Mouse (Mus musculus): ENCODE measurements around the gene Fam241a. TPM values are rescaled to one million over a fixed set of nuclear protein-coding genes. Genes with fewer than 3 reads are reported as not detected.

The Fam241a gene
- polyA plus RNA-seq (2015; fragmentation: Nextera tagmentation; extraction: Ambion mirVana): 12.7 and 15.1 TPM in 2 replicates

DNA sequence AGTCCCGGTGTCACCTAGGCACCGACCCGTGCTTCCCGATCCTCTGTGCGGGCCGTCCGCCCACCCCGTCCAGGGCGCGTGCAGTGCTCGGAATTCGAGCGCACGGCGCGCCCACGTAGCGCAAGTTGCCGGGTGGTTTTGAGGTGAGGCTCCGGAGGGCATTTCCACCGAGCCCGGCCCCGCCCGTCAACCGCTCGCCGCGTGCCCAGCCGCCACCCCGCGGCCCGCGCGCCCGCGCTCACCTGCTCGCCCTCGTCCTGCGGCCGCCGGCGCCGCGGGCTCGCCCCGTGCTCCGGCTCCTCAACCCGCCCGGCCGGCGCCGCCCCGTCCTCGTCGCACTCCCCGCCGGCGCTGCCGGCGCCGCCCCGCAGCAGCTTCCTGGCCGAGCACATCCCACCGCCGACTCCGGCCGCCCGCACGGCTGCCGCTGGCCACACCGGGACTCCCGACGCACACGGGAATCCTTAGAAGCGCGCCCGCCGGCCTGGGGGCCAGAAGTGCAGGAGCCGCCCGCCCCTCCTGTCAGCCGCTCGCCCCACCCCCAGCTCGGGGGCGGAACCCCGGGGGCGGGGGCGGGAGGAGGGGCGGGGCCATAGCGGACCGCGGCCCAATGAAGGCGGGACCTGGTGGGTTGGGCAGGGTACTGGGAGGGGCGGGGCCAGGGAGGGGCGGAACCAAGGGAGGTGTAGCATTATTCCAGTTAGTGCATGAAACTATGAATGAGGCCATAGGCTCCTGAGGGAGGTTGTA, at the start of gene Fam241a:
TSS of gene Fam241a (minus strand) at position 533 of the 750 bp plus-strand sequence.
- ATAC-seq (ENCODE audit: insufficient read depth, low FRiP score): peak; percentile 95
- under 1% methylated on average over 79 of the region's 94 CpGs for WGBS
- no peaks in the 10 kb centered on the region for H3K36me3 ChIP-seq (ENCODE audit: control insufficient read depth, insufficient read depth, low read length)
- H3K27ac ChIP-seq (ENCODE audit: low read length): peak within 1 kb of the TSS; percentile 89
- peak within 1 kb of the TSS; percentile 78 for H3K9ac ChIP-seq (ENCODE audit: low read length)
- peaks cover 7% of the 10 kb centered on the region; the same call in 1 of the 2 replicates for H3K4me1 ChIP-seq (ENCODE audit: control insufficient read depth, insufficient read depth, low read length)
- peak within 1 kb of the TSS; percentile 73 for H3K4me2 ChIP-seq (ENCODE audit: low read depth, low read length)
- no peaks in the 10 kb centered on the region for H3K9me3 ChIP-seq (replicated peaks; ENCODE audit: control insufficient read depth, low read length)
- peak within 1 kb of the TSS; percentile 69 for H3K4me3 ChIP-seq (replicated peaks; ENCODE audit: low read length)
- H3K27me3 ChIP-seq (ENCODE audit: control insufficient read depth, insufficient read depth, low read length): no peaks in the 10 kb centered on the region

GRCm38 (mm10) chr3:127932453-127932852, 36.3 kb upstream of the Fam241a start:
- Histone ChIP-seq H3K9me3 (replicated peaks; ENCODE audit: control insufficient read depth, low read length) (no peaks in the 10 kb centered on the region; the same call in 1 of the 2 replicates), H3K4me1 (ENCODE audit: control insufficient read depth, insufficient read depth, low read length) (peaks cover 7% of the 10 kb centered on the region), H3K4me2 (ENCODE audit: low read depth, low read length) (no peak overlapping the region), H3K9ac (ENCODE audit: low read length) (no peak overlapping the region), H3K27me3 (ENCODE audit: control insufficient read depth, insufficient read depth, low read length) (no peaks in the 10 kb centered on the region), H3K4me3 (replicated peaks; ENCODE audit: low read length) (no peak overlapping the region), H3K27ac (ENCODE audit: low read length) (no peak overlapping the region), H3K36me3 (ENCODE audit: control insufficient read depth, insufficient read depth, low read length) (no peaks in the 10 kb centered on the region)
- ATAC-seq (ENCODE audit: insufficient read depth, low FRiP score): no peak
- WGBS: 88% methylated on average over 11 of the region's 11 CpGs

GRCm38 (mm10) chr3:127930326-127931012, 34.3 kb upstream of the Fam241a start:
- Histone ChIP-seq H3K27me3 (ENCODE audit: control insufficient read depth, insufficient read depth, low read length) (no peaks in the 10 kb centered on the region), H3K36me3 (ENCODE audit: control insufficient read depth, insufficient read depth, low read length) (no peaks in the 10 kb centered on the region), H3K9me3 (replicated peaks; ENCODE audit: control insufficient read depth, low read length) (no peaks in the 10 kb centered on the region), H3K9ac (ENCODE audit: low read length) (no peak overlapping the region; the same call in 1 of the 2 replicates), H3K27ac (ENCODE audit: low read length) (peak overlapping the region; percentile 93), H3K4me2 (ENCODE audit: low read depth, low read length) (peak overlapping the region; percentile 36), H3K4me3 (replicated peaks; ENCODE audit: low read length) (no peak overlapping the region), H3K4me1 (ENCODE audit: control insufficient read depth, insufficient read depth, low read length) (peaks cover 10% of the 10 kb centered on the region)
- WGBS: 66% methylated on average over 9 of the region's 9 CpGs
- ATAC-seq (ENCODE audit: insufficient read depth, low FRiP score): peak; percentile 88

- ATAC-seq (ENCODE audit: insufficient read depth, low FRiP score): peak; percentile 95
- no peaks in the 10 kb centered on the region for H3K36me3 ChIP-seq (ENCODE audit: control insufficient read depth, insufficient read depth, low read length)
- H3K4me3 ChIP-seq (replicated peaks; ENCODE audit: low read length): no peak overlapping the region
- H3K9me3 ChIP-seq (replicated peaks; ENCODE audit: control insufficient read depth, low read length): no peaks in the 10 kb centered on the region
- peaks cover 10% of the 10 kb centered on the region for H3K4me1 ChIP-seq (ENCODE audit: control insufficient read depth, insufficient read depth, low read length)
- 41% methylated on average over 9 of the region's 9 CpGs for WGBS
- peak overlapping the region; percentile 93 for H3K27ac ChIP-seq (ENCODE audit: low read length)
- H3K4me2 ChIP-seq (ENCODE audit: low read depth, low read length): peak overlapping the region; percentile 36; the same call in 1 of the 2 replicates
- no peaks in the 10 kb centered on the region for H3K27me3 ChIP-seq (ENCODE audit: control insufficient read depth, insufficient read depth, low read length)
- no peak overlapping the region for H3K9ac ChIP-seq (ENCODE audit: low read length)
Measured at GRCm38 (mm10) chr3:127929921-127930320, 33.8 kb upstream of the Fam241a start.

- Histone ChIP-seq H3K4me3 (replicated peaks; ENCODE audit: low read length) (no peak overlapping the region), H3K36me3 (ENCODE audit: control insufficient read depth, insufficient read depth, low read length) (no peaks in the 10 kb centered on the region), H3K4me2 (ENCODE audit: low read depth, low read length) (no peak overlapping the region), H3K27me3 (ENCODE audit: control insufficient read depth, insufficient read depth, low read length) (no peaks in the 10 kb centered on the region), H3K9ac (ENCODE audit: low read length) (peak overlapping the region; percentile 21; the same call in 1 of the 2 replicates), H3K4me1 (ENCODE audit: control insufficient read depth, insufficient read depth, low read length) (peaks cover 10% of the 10 kb centered on the region), H3K9me3 (replicated peaks; ENCODE audit: control insufficient read depth, low read length) (no peaks in the 10 kb centered on the region), H3K27ac (ENCODE audit: low read length) (peak overlapping the region; percentile 91)
- no peak for ATAC-seq (ENCODE audit: insufficient read depth, low FRiP score)
- WGBS: 42% methylated on average over 9 of the region's 9 CpGs
Measured at GRCm38 (mm10) chr3:127926635-127927183, 30.6 kb upstream of the Fam241a start.

DNA sequence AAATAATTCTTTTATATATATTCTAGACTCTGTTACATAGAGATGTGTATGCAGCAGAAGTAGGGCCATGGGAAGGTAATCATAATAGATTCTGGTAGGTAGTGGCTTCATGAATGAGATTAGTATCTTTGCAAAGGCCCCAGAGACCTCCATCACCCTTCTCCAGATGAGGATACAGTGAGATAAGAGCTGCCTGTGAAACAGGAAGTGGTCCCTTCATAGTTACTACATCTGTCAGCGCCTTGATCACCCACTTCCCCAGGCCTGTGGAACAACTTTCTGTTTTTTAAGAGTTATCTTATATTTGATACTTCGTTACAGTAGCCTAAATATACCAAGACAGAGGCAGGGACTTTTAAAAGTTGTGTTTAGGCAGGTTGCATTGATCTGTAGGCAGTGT, 28.3 kb upstream of the Fam241a start:
- H3K9ac ChIP-seq (ENCODE audit: low read length): no peak overlapping the region
- H3K4me3 ChIP-seq (replicated peaks; ENCODE audit: low read length): no peak overlapping the region
- H3K4me2 ChIP-seq (ENCODE audit: low read depth, low read length): no peak overlapping the region
- ATAC-seq (ENCODE audit: insufficient read depth, low FRiP score): no peak
- no peaks in the 10 kb centered on the region for H3K36me3 ChIP-seq (ENCODE audit: control insufficient read depth, insufficient read depth, low read length)
- WGBS: 81% methylated on average over 2 of the region's 2 CpGs
- peaks cover 3% of the 10 kb centered on the region for H3K4me1 ChIP-seq (ENCODE audit: control insufficient read depth, insufficient read depth, low read length)
- no peak overlapping the region for H3K27ac ChIP-seq (ENCODE audit: low read length)
- no peaks in the 10 kb centered on the region for H3K9me3 ChIP-seq (replicated peaks; ENCODE audit: control insufficient read depth, low read length)
- H3K27me3 ChIP-seq (ENCODE audit: control insufficient read depth, insufficient read depth, low read length): no peaks in the 10 kb centered on the region

DNA sequence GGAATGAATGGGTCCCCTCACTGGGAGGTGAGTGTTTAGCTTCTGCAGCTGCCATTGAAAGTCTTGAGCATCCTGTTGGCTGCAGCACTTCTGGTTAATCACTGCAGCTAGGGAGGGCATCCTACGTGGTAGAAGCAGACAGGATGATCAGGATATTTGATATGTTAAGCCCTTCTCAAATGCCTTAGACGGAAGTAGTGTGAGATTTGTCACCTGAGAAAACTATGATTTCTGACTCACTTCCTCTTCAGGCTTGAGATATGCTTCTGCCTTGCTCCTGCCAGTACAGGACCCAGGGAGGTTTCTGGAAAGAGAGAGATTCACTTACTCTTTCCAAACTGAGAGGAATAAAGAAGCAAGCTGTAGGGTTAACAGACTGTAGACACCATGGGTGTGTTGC, 27.1 kb upstream of the Fam241a start:
- 41% methylated on average over 2 of the region's 2 CpGs for WGBS
- ATAC-seq (ENCODE audit: insufficient read depth, low FRiP score): no peak
- peaks cover 3% of the 10 kb centered on the region for H3K4me1 ChIP-seq (ENCODE audit: control insufficient read depth, insufficient read depth, low read length)
- H3K27me3 ChIP-seq (ENCODE audit: control insufficient read depth, insufficient read depth, low read length): no peaks in the 10 kb centered on the region
- no peak overlapping the region for H3K27ac ChIP-seq (ENCODE audit: low read length)
- H3K4me3 ChIP-seq (replicated peaks; ENCODE audit: low read length): no peak overlapping the region
- H3K9ac ChIP-seq (ENCODE audit: low read length): no peak overlapping the region
- no peaks in the 10 kb centered on the region for H3K36me3 ChIP-seq (ENCODE audit: control insufficient read depth, insufficient read depth, low read length)
- H3K9me3 ChIP-seq (replicated peaks; ENCODE audit: control insufficient read depth, low read length): no peaks in the 10 kb centered on the region
- no peak overlapping the region for H3K4me2 ChIP-seq (ENCODE audit: low read depth, low read length)

- no peak overlapping the region for H3K27ac ChIP-seq (ENCODE audit: low read length)
- no peaks in the 10 kb centered on the region for H3K9me3 ChIP-seq (replicated peaks; ENCODE audit: control insufficient read depth, low read length)
- 55% methylated on average over 5 of the region's 5 CpGs for WGBS
- ATAC-seq (ENCODE audit: insufficient read depth, low FRiP score): no peak
- H3K4me2 ChIP-seq (ENCODE audit: low read depth, low read length): no peak overlapping the region
- H3K4me3 ChIP-seq (replicated peaks; ENCODE audit: low read length): no peak overlapping the region
- no peaks in the 10 kb centered on the region for H3K36me3 ChIP-seq (ENCODE audit: control insufficient read depth, insufficient read depth, low read length)
- no peak overlapping the region for H3K9ac ChIP-seq (ENCODE audit: low read length)
- H3K4me1 ChIP-seq (ENCODE audit: control insufficient read depth, insufficient read depth, low read length): peaks cover 3% of the 10 kb centered on the region
- no peaks in the 10 kb centered on the region for H3K27me3 ChIP-seq (ENCODE audit: control insufficient read depth, insufficient read depth, low read length)
Measured at GRCm38 (mm10) chr3:127922125-127922524, 26.0 kb upstream of the Fam241a start.

All from stomach, embryonic 16.5 days (tissue).